Mouse (Mus musculus): ENCODE measurements at regions not wholly inside any gene's neighbourhood (a gene's known extent, or its start where the extent isn't known, plus 50 kb on each side); places are given as distances from the start of the nearest gene placed in this dataset.

DNA sequence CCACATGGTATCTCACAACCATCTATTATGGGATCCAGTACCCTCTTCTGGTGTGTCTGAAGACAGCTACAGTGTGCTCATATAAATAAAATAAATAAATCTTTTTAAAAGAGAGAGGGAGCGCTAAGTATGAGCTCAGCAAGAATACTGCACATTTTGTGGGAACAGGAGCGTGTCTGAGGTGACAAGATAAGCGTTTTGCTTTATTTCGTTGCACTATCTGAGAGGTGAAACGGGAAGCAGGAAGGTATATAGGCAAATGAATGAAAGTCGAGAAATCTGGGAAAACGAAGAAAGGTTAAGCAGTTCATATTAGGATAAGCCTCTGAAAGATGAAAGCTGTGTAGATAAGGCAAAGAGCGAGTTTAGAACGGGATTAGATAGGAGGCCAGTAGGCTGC is 61.7 kb upstream of the Foxn3 start:
- TF ChIP-seq CTCF (IDR thresholded peaks at IDR 0.05; ENCODE audit: low read depth): no peak
- TF ChIP-seq EP300 (IDR thresholded peaks at IDR 0.05; ENCODE audit: low read depth): no peak
- Histone ChIP-seq H3K27me3 (ENCODE audit: control insufficient read depth, insufficient read depth, low read length) (no peaks in the 10 kb centered on the region), H3K27ac (ENCODE audit: low read depth) (no peak overlapping the region), H3K4me3 (ENCODE audit: low read depth, low read length) (no peak overlapping the region), H3K4me2 (ENCODE audit: low read depth, low read length) (no peak overlapping the region), H3K36me3 (replicated peaks; ENCODE audit: control insufficient read depth, insufficient read depth, low read length) (no peaks in the 10 kb centered on the region), H3K4me1 (ENCODE audit: control insufficient read depth, insufficient read depth) (0 out of 2 replicates have a peak, but pooled peaks cover 6% of the 10 kb centered on the region), H3K9me3 (replicated peaks; ENCODE audit: control insufficient read depth, low read length) (no peaks in the 10 kb centered on the region), H3K9ac (replicated peaks; ENCODE audit: low read depth, low read length) (no peak overlapping the region)
- ATAC-seq (ENCODE audit: insufficient read depth, low read depth): no peak
- DNase-seq (ENCODE audit: low spot score): no peak
- 45% methylated on average over 9 of the region's 9 CpGs for WGBS

- H3K4me2 ChIP-seq (ENCODE audit: low read depth, low read length): no peak overlapping the region
- ATAC-seq (ENCODE audit: insufficient read depth, low read depth): no peak
- H3K27me3 ChIP-seq (ENCODE audit: control insufficient read depth, insufficient read depth, low read length): no peaks in the 10 kb centered on the region
- TF ChIP-seq EP300 (IDR thresholded peaks at IDR 0.05; ENCODE audit: low read depth): no peak
- TF ChIP-seq CTCF (IDR thresholded peaks at IDR 0.05; ENCODE audit: low read depth): no peak
- no peak overlapping the region for H3K4me3 ChIP-seq (ENCODE audit: low read depth, low read length)
- H3K27ac ChIP-seq (ENCODE audit: low read depth): no peak overlapping the region
- H3K36me3 ChIP-seq (replicated peaks; ENCODE audit: control insufficient read depth, insufficient read depth, low read length): no peaks in the 10 kb centered on the region
- H3K4me1 ChIP-seq (ENCODE audit: control insufficient read depth, insufficient read depth): no peaks in the 10 kb centered on the region
- no peaks in the 10 kb centered on the region for H3K9me3 ChIP-seq (replicated peaks; ENCODE audit: control insufficient read depth, low read length)
- no peak overlapping the region for H3K9ac ChIP-seq (replicated peaks; ENCODE audit: low read depth, low read length)
- no peak for DNase-seq (ENCODE audit: low spot score)
- WGBS: 67% methylated on average over 2 of the region's 2 CpGs
Observed at GRCm38 (mm10) chr12:99622238-99622637, 58.9 kb upstream of the Foxn3 start.

GRCm38 (mm10) chr12:99617241-99617804 is 53.9 kb upstream of the Foxn3 start:
- Histone ChIP-seq H3K4me2 (ENCODE audit: low read depth, low read length) (no peak overlapping the region), H3K4me3 (ENCODE audit: low read depth, low read length) (no peak overlapping the region), H3K9me3 (replicated peaks; ENCODE audit: control insufficient read depth, low read length) (no peaks in the 10 kb centered on the region), H3K27me3 (ENCODE audit: control insufficient read depth, insufficient read depth, low read length) (no peaks in the 10 kb centered on the region), H3K9ac (replicated peaks; ENCODE audit: low read depth, low read length) (no peak overlapping the region), H3K36me3 (replicated peaks; ENCODE audit: control insufficient read depth, insufficient read depth, low read length) (no peaks in the 10 kb centered on the region), H3K4me1 (ENCODE audit: control insufficient read depth, insufficient read depth) (0 out of 2 replicates have a peak, but pooled peaks cover 4% of the 10 kb centered on the region), H3K27ac (ENCODE audit: low read depth) (no peak overlapping the region)
- TF ChIP-seq EP300 (IDR thresholded peaks at IDR 0.05; ENCODE audit: low read depth) (no peak), CTCF (IDR thresholded peaks at IDR 0.05; ENCODE audit: low read depth) (no peak)
- 86% methylated on average over 14 of the region's 14 CpGs for WGBS
- no peak for DNase-seq (ENCODE audit: low spot score)
- ATAC-seq (ENCODE audit: insufficient read depth, low read depth): no peak

GRCm38 (mm10) chr12:99614420-99614819 is 51.0 kb upstream of the Foxn3 start:
- H3K27ac ChIP-seq (ENCODE audit: low read depth): no peak overlapping the region
- 69% methylated on average over 6 of the region's 6 CpGs for WGBS
- no peaks in the 10 kb centered on the region for H3K27me3 ChIP-seq (ENCODE audit: control insufficient read depth, insufficient read depth, low read length)
- H3K4me2 ChIP-seq (ENCODE audit: low read depth, low read length): no peak overlapping the region
- H3K4me1 ChIP-seq (ENCODE audit: control insufficient read depth, insufficient read depth): peaks cover 14% of the 10 kb centered on the region
- H3K36me3 ChIP-seq (replicated peaks; ENCODE audit: control insufficient read depth, insufficient read depth, low read length): no peaks in the 10 kb centered on the region
- no peaks in the 10 kb centered on the region for H3K9me3 ChIP-seq (replicated peaks; ENCODE audit: control insufficient read depth, low read length)
- no peak overlapping the region for H3K4me3 ChIP-seq (ENCODE audit: low read depth, low read length)
- no peak overlapping the region for H3K9ac ChIP-seq (replicated peaks; ENCODE audit: low read depth, low read length)
- DNase-seq (ENCODE audit: low spot score): no peak
- no peak for ATAC-seq (ENCODE audit: insufficient read depth, low read depth)
- TF ChIP-seq CTCF (IDR thresholded peaks at IDR 0.05; ENCODE audit: low read depth) (no peak), EP300 (IDR thresholded peaks at IDR 0.05; ENCODE audit: low read depth) (no peak)
